In the genomic region with DNA sequence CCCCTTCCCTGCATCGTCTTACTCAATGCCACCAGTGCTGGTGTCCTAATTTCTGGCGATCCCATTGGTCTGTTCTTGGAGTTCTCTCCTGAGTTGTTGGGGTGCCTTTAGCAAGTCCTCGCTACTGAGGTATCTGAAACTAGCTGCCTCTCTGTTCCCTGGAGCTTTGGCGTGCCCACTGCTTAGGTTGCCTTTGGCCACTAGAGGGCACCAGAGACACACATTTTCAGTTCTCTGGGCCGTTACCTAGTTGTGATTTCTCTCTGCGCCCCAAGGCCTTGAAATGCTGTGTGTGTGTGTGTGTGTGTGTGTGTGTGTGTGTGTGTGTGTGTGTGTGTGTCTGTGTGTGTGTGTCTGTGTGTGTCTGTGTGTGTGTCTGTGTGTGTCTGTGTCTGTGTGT, we compare ENCODE assay signal across 9 mouse cellular contexts.
DNase-seq lines count a peak whose midpoint lies in the region; ATAC-seq and TF ChIP-seq lines count a peak whose summit lies in the region.
"Had no signal": no experiment of that assay in that cellular context is flagged by ENCODE, and none has a peak within 500 bp of the region (broad histone marks: within the 10 kb centered on the region; RNA-seq: fewer than 3 reads in every experiment).

No protein-coding gene starts in this region.

- no peak for ATAC-seq in midbrain, postnatal 0 days (ENCODE audit: low FRiP score)

- 4% methylated on average over 6 of the region's 6 CpGs for WGBS in midbrain, postnatal 0 days

- H3K4me2 ChIP-seq in midbrain, postnatal 0 days (ENCODE audit: low read depth, low read length, poor library complexity, severe bottlenecking) = no peak overlapping the region
- H3K4me2 ChIP-seq: limb, embryonic 12.5 days had no signal

- no peaks in the 10 kb centered on the region for H3K36me3 ChIP-seq in midbrain, postnatal 0 days (ENCODE audit: insufficient read depth, low read length)
- H3K36me3 ChIP-seq: limb, embryonic 12.5 days had no signal

- no peak overlapping the region for H3K4me3 ChIP-seq in embryonic fibroblast, embryonic 13.5 days (ENCODE audit: insufficient read depth, low read length)
- H3K4me3 ChIP-seq in midbrain, postnatal 0 days (ENCODE audit: low read depth, low read length) = no peak overlapping the region
- H3K4me3 ChIP-seq: limb, embryonic 12.5 days had no signal

- H3K27me3 ChIP-seq in midbrain, postnatal 0 days (ENCODE audit: insufficient read depth, low read length) = no peaks in the 10 kb centered on the region; the same call in 1 of the 2 replicates

- intact Hi-C loops in left cerebral cortex, postnatal 4 days (cut with DNase I) = loop anchor here (5.0 kb wide), 1 partner anchor 351 kb away; no protein-coding TSS in a partner anchor

- peak; percentile 91 for TF ChIP-seq CTCF in embryonic fibroblast, embryonic 13.5 days (IDR thresholded peaks at IDR 0.05; ENCODE audit: borderline replicate concordance, insufficient read depth, low read length)
- TF ChIP-seq CTCF in midbrain, postnatal 0 days (IDR thresholded peaks at IDR 0.05) = peak; percentile 95

- no peak overlapping the region for H3K27ac ChIP-seq in embryonic fibroblast, embryonic 13.5 days (ENCODE audit: insufficient read depth, low read length)
- no peak overlapping the region for H3K27ac ChIP-seq in midbrain, postnatal 0 days (ENCODE audit: low read depth, low read length)
- H3K27ac ChIP-seq: limb, embryonic 12.5 days had no signal

- DNase-seq in urinary bladder, postnatal 14 days (ENCODE audit: low spot score) = peak; percentile 51
- no peak for DNase-seq in urinary bladder, postnatal 4 days (ENCODE audit: low spot score in 2 of 2)
- peak; percentile 75 for DNase-seq in brain, adult 2 months (ENCODE audit: low read depth, low spot score)
- DNase-seq in heart, postnatal 4 days = peak; percentile 68
- peak; percentile 60 for DNase-seq in left cerebral cortex, postnatal 4 days
- DNase-seq in midbrain, postnatal 0 days (ENCODE audit: low spot score) = peak; percentile 87
- DNase-seq in thymus, postnatal 14 days = peak; percentile 34

- no peaks in the 10 kb centered on the region for H3K4me1 ChIP-seq in embryonic fibroblast, embryonic 13.5 days (ENCODE audit: control insufficient read depth, insufficient read depth, low read length)
- H3K4me1 ChIP-seq in midbrain, postnatal 0 days (ENCODE audit: insufficient read depth, low read length) = no peaks in the 10 kb centered on the region

- no peaks in the 10 kb centered on the region for H3K9me3 ChIP-seq in midbrain, postnatal 0 days (ENCODE audit: low read length)
- H3K9me3 ChIP-seq: limb, embryonic 12.5 days had no signal

- no peak for TF ChIP-seq POLR2A in embryonic fibroblast, embryonic 13.5 days (IDR thresholded peaks at IDR 0.05; ENCODE audit: low read depth, low read length)

- no peak overlapping the region for H3K9ac ChIP-seq in midbrain, postnatal 0 days (replicated peaks; ENCODE audit: low read length, poor library complexity, severe bottlenecking)
- H3K9ac ChIP-seq: limb, embryonic 12.5 days had no signal

Comparison
In these comparisons a context has a peak if more than half of its experiments do, and no peak if none do; other contexts are left out.
1. DNase-seq: peak in urinary bladder, postnatal 14 days (single experiment), brain, adult 2 months (single experiment), heart, postnatal 4 days (single experiment), left cerebral cortex, postnatal 4 days (single experiment), midbrain, postnatal 0 days (single experiment) and thymus, postnatal 14 days (single experiment); none in urinary bladder, postnatal 4 days (0 of 2).